Mouse (Mus musculus) gastrocnemius, postnatal 36 days (tissue): ENCODE data around the gene Kcne1. TPM values are rescaled to one million over a fixed set of nuclear protein-coding genes. Genes with fewer than 3 reads are reported as not detected.

Experiments
- DNase-seq, 2 experiments: peaks; one replicate each; pipeline ENCODE4 v3.0.0; 2022
- intact Hi-C: fragments of 180-260 bp; cut with DNase I; formaldehyde crosslinking; loops from one replicate; pipeline ENCODE4 v1.15.1; 2025
- total RNA-seq, 2 experiments: library from RNA; stranded (reverse); gene quantifications; 2 replicates each; pipeline ENCODE4 v1.2.3; 2021

Gene Kcne1
- total RNA-seq, 2 experiments from 2014 or later, result not detected

DNA sequence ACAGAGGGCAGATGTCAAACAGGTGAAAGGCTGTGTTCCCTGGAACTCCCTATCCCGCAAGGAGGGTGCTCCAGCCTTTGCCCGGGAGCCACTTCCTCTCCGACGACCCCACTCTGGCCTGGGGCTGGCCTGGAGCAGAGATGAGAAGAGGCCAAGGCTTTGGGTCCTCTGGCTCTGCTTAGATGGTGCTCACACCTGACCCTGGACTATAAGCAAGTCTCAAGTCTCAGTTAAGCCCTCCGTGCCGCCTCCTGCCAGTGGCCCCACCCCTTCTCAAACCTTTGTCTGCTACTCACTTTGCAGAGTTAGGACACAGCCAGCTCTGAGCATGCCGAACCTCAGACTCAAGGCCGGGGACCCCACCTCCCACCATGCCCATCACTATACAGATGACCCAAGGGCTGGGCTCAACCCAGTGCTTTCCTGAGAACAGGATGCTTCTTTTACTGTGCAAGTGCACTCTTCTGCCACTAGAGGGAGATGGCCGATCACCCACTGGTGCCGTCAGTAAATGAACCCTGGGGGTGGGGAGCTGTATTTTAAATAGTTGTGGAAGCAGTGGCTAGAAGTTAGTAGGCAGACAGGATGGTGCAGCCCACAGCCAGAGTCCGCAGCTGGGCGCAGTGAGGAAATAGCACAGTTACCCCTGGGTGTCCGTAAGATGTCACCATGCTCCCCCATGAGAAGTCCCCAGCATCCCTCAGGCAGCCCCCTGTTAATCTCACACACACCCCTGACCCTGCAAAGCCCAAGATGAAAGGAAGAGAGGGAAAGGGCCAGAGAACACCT lies 45.1 kb downstream of the Kcne1 start:
- intact Hi-C loops, result no loop called here
- DNase-seq, result no peak

DNA sequence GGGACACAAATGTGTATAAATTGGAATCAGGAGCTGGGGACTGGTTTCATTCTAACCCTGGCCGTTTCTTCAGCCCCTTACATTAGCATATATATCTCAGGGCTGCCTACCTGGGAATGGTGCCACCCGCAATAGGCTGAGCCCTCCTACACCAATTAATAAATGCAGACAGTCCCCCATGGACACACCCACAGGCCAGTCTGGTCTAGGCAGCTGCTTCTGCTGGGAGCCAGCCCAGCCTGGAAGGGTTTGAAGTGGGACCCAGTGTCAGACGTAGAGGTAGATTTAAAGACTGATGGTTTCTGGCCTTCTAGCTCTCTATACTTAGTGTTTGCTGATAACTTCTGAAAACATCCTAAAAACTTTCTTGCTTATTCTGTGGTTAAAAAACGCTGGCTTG lies 50.1 kb downstream of the Kcne1 start:
- DNase-seq, result no peak
- intact Hi-C loops, result loop anchor here (10.0 kb wide), 1 partner anchor 584 kb away; the partner anchor contains the start of genes Cryzl1 and Itsn1

DNA sequence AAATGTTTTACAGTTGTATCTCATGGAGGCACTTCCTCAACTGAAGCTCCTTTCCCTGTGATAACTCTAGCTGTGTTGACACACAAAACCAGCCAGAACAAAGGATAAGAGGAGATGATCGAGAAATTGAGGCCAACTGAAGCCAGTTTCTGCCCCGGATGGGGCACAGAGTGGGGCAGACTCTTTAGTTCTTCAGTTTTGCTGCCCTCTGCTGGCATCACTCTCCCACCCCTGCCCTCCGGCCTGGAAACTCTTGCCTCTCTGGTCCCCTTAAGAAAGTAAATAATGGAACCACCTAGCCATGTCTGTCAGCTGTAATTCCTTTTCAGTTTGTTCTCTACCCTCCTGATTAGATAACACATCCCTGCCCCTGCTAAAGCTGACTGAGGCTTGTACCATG lies 51.3 kb downstream of the Kcne1 start:
- intact Hi-C loops, result loop anchor here (10.0 kb wide), 1 partner anchor 583 kb away; the partner anchor contains the start of genes Cryzl1 and Itsn1
- DNase-seq, result no peak

DNA sequence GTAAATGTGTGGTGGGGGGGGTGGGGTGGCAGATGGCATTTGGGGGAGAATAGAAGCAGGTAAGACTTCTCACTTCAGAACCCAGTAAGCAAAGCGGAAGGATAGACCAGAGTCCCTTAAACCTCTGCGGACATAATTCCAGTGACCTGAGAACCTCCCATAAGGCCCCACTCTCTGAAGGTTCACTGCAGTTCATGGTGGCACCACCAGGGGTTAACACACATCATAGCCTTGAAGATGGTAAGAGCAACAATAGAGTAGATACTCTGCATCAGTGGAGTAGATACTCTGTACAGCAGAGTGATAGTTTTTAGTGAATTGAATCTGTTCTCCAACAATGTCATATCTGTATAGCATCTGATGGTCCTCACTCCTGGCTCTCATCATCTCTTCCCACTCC lies 53.7 kb downstream of the Kcne1 start:
- intact Hi-C loops, result loop anchor here (10.0 kb wide), 1 partner anchor 581 kb away; the partner anchor contains the start of genes Cryzl1 and Itsn1
- DNase-seq, result no peak

DNA sequence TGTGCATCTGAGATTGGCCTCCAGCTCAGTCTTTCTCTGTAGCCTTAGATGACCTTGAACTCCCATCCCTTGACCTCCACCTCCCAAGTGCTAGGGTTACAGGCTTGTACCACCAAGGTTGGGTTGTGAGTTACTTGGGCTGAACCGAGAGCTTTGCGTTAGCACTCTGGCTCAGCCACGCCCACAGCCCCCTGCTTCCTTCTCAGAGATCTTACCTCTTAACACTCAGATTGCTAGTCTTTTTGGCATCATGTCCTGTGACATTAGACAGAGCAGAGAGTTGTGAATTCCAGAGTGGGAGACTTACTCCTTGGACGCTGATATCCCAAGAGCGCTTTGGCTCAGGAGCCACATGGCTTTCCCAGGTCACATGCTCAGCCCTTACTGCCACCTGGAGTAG lies 56.8 kb downstream of the Kcne1 start:
- no peak for DNase-seq
- intact Hi-C loops, result loop anchor here (10.0 kb wide), 1 partner anchor 578 kb away; the partner anchor contains the start of genes Cryzl1 and Itsn1

DNA sequence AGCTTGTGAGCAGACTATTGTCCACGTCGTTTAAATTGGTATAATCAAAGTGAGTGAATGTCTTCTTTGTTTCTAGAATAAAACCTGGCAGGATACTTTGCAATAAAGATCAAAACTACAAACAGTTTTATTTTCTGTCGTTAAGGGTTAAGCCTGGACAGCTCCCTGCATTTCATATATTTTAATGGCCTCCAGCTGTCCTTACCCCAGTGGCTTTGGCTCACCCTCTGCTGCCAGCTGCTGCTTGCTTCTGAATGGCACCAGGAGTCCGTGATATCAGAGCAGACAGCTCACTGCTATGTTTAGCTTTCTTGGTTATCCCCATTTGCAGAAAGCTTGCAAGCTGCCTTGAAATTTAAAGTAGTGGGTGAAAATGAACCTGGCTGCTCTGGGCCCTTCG lies 57.3 kb downstream of the Kcne1 start:
- intact Hi-C loops, result loop anchor here (10.0 kb wide), 1 partner anchor 577 kb away; the partner anchor contains the start of genes Cryzl1 and Itsn1
- DNase-seq, result no peak

DNA sequence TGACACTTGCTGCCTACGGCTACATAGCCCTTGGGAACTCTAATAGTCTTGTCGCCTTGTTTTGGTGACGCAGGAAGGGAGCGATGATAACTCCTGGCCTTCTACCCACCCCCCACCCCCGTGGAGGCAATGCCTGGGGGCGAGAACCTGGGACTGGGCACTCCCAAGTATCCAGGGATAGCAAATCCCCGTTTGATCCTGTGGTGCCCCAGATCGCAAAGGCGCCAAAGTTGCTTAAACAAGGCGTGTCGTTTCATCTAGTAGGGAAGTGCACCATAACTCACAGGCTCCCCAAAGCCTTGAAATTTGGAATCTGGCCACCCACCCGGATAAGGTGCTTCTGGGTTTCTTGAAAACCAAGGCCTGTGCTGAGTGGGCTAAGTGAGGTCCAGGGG lies 57.9 kb downstream of the Kcne1 start:
- intact Hi-C loops, result loop anchor here (10.0 kb wide), 1 partner anchor 577 kb away; the partner anchor contains the start of genes Cryzl1 and Itsn1
- DNase-seq, result no peak

DNA sequence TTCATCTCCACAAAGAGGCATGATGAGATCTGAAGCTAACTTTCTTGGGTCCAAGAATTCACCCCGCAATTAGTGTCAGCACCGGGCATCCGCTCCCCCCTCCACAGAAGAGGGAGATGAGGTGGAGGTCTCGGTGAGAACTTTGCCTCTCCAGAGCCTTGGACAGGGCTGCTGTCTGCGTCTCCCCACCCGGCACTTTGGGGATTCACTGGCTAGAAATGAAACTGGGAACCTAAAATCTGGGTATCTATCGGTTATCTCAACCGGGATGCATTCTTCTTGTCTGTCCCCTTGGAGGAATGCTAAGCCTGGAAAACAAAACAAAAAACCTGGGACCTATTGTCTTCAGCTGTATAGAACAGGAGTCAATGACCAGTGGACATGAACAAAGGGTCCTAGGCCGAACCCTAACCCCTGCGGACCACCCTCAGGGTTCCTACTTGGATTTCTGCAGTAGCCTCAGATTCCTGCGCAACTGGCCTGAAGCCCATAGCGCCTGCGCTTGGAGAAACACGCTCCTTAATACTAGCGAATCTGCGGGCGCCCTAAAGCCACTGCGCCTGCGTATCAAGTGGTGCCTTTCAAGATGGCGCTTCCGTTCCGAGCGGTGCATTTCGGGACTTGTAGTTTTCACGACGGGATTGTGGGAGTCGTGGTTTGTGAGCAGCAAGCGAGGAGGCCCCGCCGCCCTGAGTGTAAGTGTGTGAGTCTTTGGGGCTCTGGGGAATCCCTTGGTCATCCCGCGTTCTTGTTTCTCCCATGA lies 58.4 kb downstream of the Kcne1 start, which contains the start of gene Smim11:
TSS of gene Smim11 (plus strand) at position 638 of the 763 bp plus-strand sequence.
- intact Hi-C loops, result loop anchor here (10.0 kb wide), 1 partner anchor 576 kb away; the partner anchor contains the start of genes Cryzl1 and Itsn1
- DNase-seq, result peak; percentile 88 to 91

Other genes with a start within 250 kb of the Kcne1 start
- not detected for gene Kcne2, start 67.1 kb downstream of the Kcne1 start, total RNA-seq
- gene Smim11, start 58.2 kb downstream of the Kcne1 start, total RNA-seq, result 10 to 100 TPM; 52.2 to 67.4 TPM
- not detected for gene Fam243, start 38.0 kb downstream of the Kcne1 start, total RNA-seq
- 10 to 100 TPM; 62.2 to 75.7 TPM for gene Rcan1, start 111.4 kb upstream of the Kcne1 start, total RNA-seq
- under 1 TPM in 1 of 2 experiments, not detected in 1; 0.07 TPM for gene Clic6, start 126.3 kb upstream of the Kcne1 start, total RNA-seq